ENCODE assay signal across 8 mouse cellular contexts in the genomic region with DNA sequence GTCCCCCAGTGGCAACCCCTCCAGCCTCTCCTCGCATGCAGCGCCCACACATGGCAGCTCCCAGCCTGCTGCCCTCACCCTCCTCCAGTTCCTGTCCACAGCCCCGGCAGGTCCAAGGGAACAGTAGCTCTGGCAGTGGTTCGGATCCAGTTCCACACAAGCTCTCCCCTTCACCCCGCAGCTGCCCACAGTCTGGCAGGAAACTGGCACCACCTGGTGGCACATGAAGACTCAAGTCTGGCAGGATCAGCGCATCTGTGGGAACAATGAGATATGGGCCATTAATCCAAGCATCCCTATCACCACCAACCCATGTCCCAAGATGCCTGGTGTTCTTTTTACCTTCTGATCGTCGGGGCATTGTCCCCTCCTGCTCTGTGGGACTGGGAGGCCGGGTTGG. TPM values are rescaled to one million over a fixed set of nuclear protein-coding genes. Genes with fewer than 3 reads are reported as not detected.
A peak's percentile ranks its signal among the peaks of the same experiment; 100 is the strongest.
DNase-seq lines count a peak whose midpoint lies in the region; ATAC-seq and TF ChIP-seq lines count a peak whose summit lies in the region.

No protein-coding gene starts in this region.

- H3K9me3 ChIP-seq in forebrain, embryonic 13.5 days (replicated peaks) = peaks cover 5% of the 10 kb centered on the region
- peaks cover 3% of the 10 kb centered on the region for H3K9me3 ChIP-seq in forebrain, embryonic 16.5 days (ENCODE audit: control insufficient read depth, low read length)
- no peaks in the 10 kb centered on the region for H3K9me3 ChIP-seq in lung, postnatal 0 days (ENCODE audit: low read length)
- H3K9me3 ChIP-seq in embryonic facial prominence, embryonic 10.5 days = peaks cover 5% of the 10 kb centered on the region
- peaks cover 5% of the 10 kb centered on the region for H3K9me3 ChIP-seq in midbrain, postnatal 0 days (ENCODE audit: low read length)

- WGBS in forebrain, embryonic 13.5 days = 87% methylated on average over 9 of the region's 9 CpGs
- WGBS in forebrain, embryonic 16.5 days = 91% methylated on average over 9 of the region's 9 CpGs
- 72% methylated on average over 9 of the region's 9 CpGs for WGBS in lung, postnatal 0 days
- WGBS in embryonic facial prominence, embryonic 10.5 days = 89% methylated on average over 9 of the region's 9 CpGs
- 83% methylated on average over 9 of the region's 9 CpGs for WGBS in midbrain, postnatal 0 days

- peak overlapping the region; percentile 3 for H3K4me3 ChIP-seq in forebrain, embryonic 13.5 days
- H3K4me3 ChIP-seq in forebrain, embryonic 16.5 days (replicated peaks; ENCODE audit: low read length) = no peak overlapping the region
- no peak overlapping the region for H3K4me3 ChIP-seq in lung, postnatal 0 days (ENCODE audit: low read depth, low read length)
- H3K4me3 ChIP-seq in embryonic facial prominence, embryonic 10.5 days = peak overlapping the region; percentile 89; the same call in 1 of the 2 replicates
- H3K4me3 ChIP-seq in midbrain, postnatal 0 days (ENCODE audit: low read depth, low read length) = no peak overlapping the region

- TF ChIP-seq CTCF in lung, postnatal 0 days (IDR thresholded peaks at IDR 0.05) = peak; percentile 47
- TF ChIP-seq CTCF in midbrain, postnatal 0 days (IDR thresholded peaks at IDR 0.05) = peak; percentile 48

- peaks cover 81% of the 10 kb centered on the region for H3K36me3 ChIP-seq in forebrain, embryonic 13.5 days (ENCODE audit: poor library complexity, severe bottlenecking)
- H3K36me3 ChIP-seq in forebrain, embryonic 16.5 days (ENCODE audit: control insufficient read depth, insufficient read depth) = peaks cover 58% of the 10 kb centered on the region
- peaks cover 55% of the 10 kb centered on the region for H3K36me3 ChIP-seq in lung, postnatal 0 days (ENCODE audit: insufficient read depth, low read length)
- H3K36me3 ChIP-seq in embryonic facial prominence, embryonic 10.5 days (replicated peaks) = peaks cover 86% of the 10 kb centered on the region
- H3K36me3 ChIP-seq in midbrain, postnatal 0 days (ENCODE audit: insufficient read depth, low read length) = peaks cover 65% of the 10 kb centered on the region

- H3K27ac ChIP-seq in forebrain, embryonic 13.5 days = no peak overlapping the region
- no peak overlapping the region for H3K27ac ChIP-seq in forebrain, embryonic 16.5 days (ENCODE audit: low read length)
- no peak overlapping the region for H3K27ac ChIP-seq in lung, postnatal 0 days (ENCODE audit: low read length)
- H3K27ac ChIP-seq in embryonic facial prominence, embryonic 10.5 days (replicated peaks) = no peak overlapping the region
- no peak overlapping the region for H3K27ac ChIP-seq in midbrain, postnatal 0 days (ENCODE audit: low read depth, low read length)

- DNase-seq in lung, postnatal 0 days (ENCODE audit: low spot score) = no peak
- DNase-seq in lung, postnatal 25 days (ENCODE audit: low spot score) = no peak
- no peak for DNase-seq in embryonic facial prominence, embryonic 10.5 days (ENCODE audit: low spot score)
- peak; percentile 31 for DNase-seq in midbrain, postnatal 0 days (ENCODE audit: low spot score)
- no peak for DNase-seq in T-cell, adult 2 months (ENCODE audit: low spot score)
- DNase-seq in spleen, adult 12 weeks (ENCODE audit: low spot score) = no peak

- H3K9ac ChIP-seq in forebrain, embryonic 13.5 days = no peak overlapping the region
- no peak overlapping the region for H3K9ac ChIP-seq in forebrain, embryonic 16.5 days (replicated peaks; ENCODE audit: low read depth, low read length)
- H3K9ac ChIP-seq in lung, postnatal 0 days (replicated peaks; ENCODE audit: low read depth) = no peak overlapping the region
- H3K9ac ChIP-seq in midbrain, postnatal 0 days (replicated peaks; ENCODE audit: low read length, poor library complexity, severe bottlenecking) = no peak overlapping the region

- H3K4me2 ChIP-seq in forebrain, embryonic 13.5 days = no peak overlapping the region
- no peak overlapping the region for H3K4me2 ChIP-seq in forebrain, embryonic 16.5 days (ENCODE audit: low read length)
- H3K4me2 ChIP-seq in lung, postnatal 0 days (replicated peaks; ENCODE audit: low read depth, low read length) = no peak overlapping the region
- H3K4me2 ChIP-seq in midbrain, postnatal 0 days (ENCODE audit: low read depth, low read length, poor library complexity, severe bottlenecking) = no peak overlapping the region

- no peak for ATAC-seq in forebrain, embryonic 13.5 days
- ATAC-seq in forebrain, embryonic 16.5 days = no peak
- no peak for ATAC-seq in lung, postnatal 0 days
- ATAC-seq in midbrain, postnatal 0 days (ENCODE audit: low FRiP score) = no peak

- H3K27me3 ChIP-seq in forebrain, embryonic 13.5 days = no peaks in the 10 kb centered on the region
- no peaks in the 10 kb centered on the region for H3K27me3 ChIP-seq in forebrain, embryonic 16.5 days (replicated peaks; ENCODE audit: control insufficient read depth, insufficient read depth, low read length)
- H3K27me3 ChIP-seq in lung, postnatal 0 days (replicated peaks; ENCODE audit: insufficient read depth, low read length) = no peaks in the 10 kb centered on the region
- H3K27me3 ChIP-seq in embryonic facial prominence, embryonic 10.5 days (replicated peaks; ENCODE audit: low read depth, poor library complexity, severe bottlenecking) = no peaks in the 10 kb centered on the region
- no peaks in the 10 kb centered on the region for H3K27me3 ChIP-seq in midbrain, postnatal 0 days (ENCODE audit: insufficient read depth, low read length)

- H3K4me1 ChIP-seq in forebrain, embryonic 13.5 days = peaks cover 24% of the 10 kb centered on the region
- peaks cover 17% of the 10 kb centered on the region for H3K4me1 ChIP-seq in forebrain, embryonic 16.5 days (replicated peaks; ENCODE audit: control insufficient read depth, insufficient read depth, low read length)
- peaks cover 12% of the 10 kb centered on the region; the same call in 1 of the 2 replicates for H3K4me1 ChIP-seq in lung, postnatal 0 days (ENCODE audit: insufficient read depth, low read depth, low read length)
- H3K4me1 ChIP-seq in embryonic facial prominence, embryonic 10.5 days = peaks cover 22% of the 10 kb centered on the region
- H3K4me1 ChIP-seq in midbrain, postnatal 0 days (ENCODE audit: insufficient read depth, low read length) = peaks cover 3% of the 10 kb centered on the region; the same call in 1 of the 2 replicates

- no peak for TF ChIP-seq EP300 in lung, postnatal 0 days (IDR thresholded peaks at IDR 0.05)

RNA-seq across cellular contexts. Expression of gene Zfp513, which starts 2.2 kb away (rescaled TPM):
- polyA plus RNA-seq in forebrain, embryonic 13.5 days (2015; fragmentation: Nextera tagmentation; extraction: Ambion mirVana) = 13.3 and 13.4 TPM in 2 replicates
- polyA plus RNA-seq in forebrain, embryonic 16.5 days (2015; fragmentation: Nextera tagmentation; extraction: Ambion mirVana) = 13.0 and 14.7 TPM in 2 replicates
- 6.6 and 7.4 TPM in 2 replicates for polyA plus RNA-seq in lung, postnatal 0 days (2015; fragmentation: Nextera tagmentation; extraction: Ambion mirVana)
- 11.4 and 12.3 TPM in 2 replicates for polyA plus RNA-seq in embryonic facial prominence, embryonic 10.5 days (2016; fragmentation: Nextera tagmentation; extraction: Ambion mirVana)
- total RNA-seq in midbrain, postnatal 0 days (2014; rRNA removed) = 6.4 and 10.9 TPM in 2 replicates
- 11.1 and 13.0 TPM in 2 replicates for polyA plus RNA-seq in midbrain, postnatal 0 days (2015; fragmentation: Nextera tagmentation; extraction: Ambion mirVana)

RNA-seq across cellular contexts. Expression of gene Eif2b4, which starts 6.7 kb away (rescaled TPM):
- 75.8 and 77.9 TPM in 2 replicates for polyA plus RNA-seq in forebrain, embryonic 13.5 days (2015; fragmentation: Nextera tagmentation; extraction: Ambion mirVana)
- 91.0 and 93.4 TPM in 2 replicates for polyA plus RNA-seq in forebrain, embryonic 16.5 days (2015; fragmentation: Nextera tagmentation; extraction: Ambion mirVana)
- 44.4 and 45.0 TPM in 2 replicates for polyA plus RNA-seq in lung, postnatal 0 days (2015; fragmentation: Nextera tagmentation; extraction: Ambion mirVana)
- polyA plus RNA-seq in embryonic facial prominence, embryonic 10.5 days (2016; fragmentation: Nextera tagmentation; extraction: Ambion mirVana) = 81.4 and 91.1 TPM in 2 replicates
- 29.7 and 34.0 TPM in 2 replicates for total RNA-seq in midbrain, postnatal 0 days (2014; rRNA removed)
- 84.3 and 93.4 TPM in 2 replicates for polyA plus RNA-seq in midbrain, postnatal 0 days (2015; fragmentation: Nextera tagmentation; extraction: Ambion mirVana)

RNA-seq across cellular contexts. Expression of gene Snx17, which starts 6.9 kb away (rescaled TPM):
- polyA plus RNA-seq in forebrain, embryonic 13.5 days (2015; fragmentation: Nextera tagmentation; extraction: Ambion mirVana) = 139 and 145 TPM in 2 replicates
- polyA plus RNA-seq in forebrain, embryonic 16.5 days (2015; fragmentation: Nextera tagmentation; extraction: Ambion mirVana) = 131 and 139 TPM in 2 replicates
- 103 and 106 TPM in 2 replicates for polyA plus RNA-seq in lung, postnatal 0 days (2015; fragmentation: Nextera tagmentation; extraction: Ambion mirVana)
- polyA plus RNA-seq in embryonic facial prominence, embryonic 10.5 days (2016; fragmentation: Nextera tagmentation; extraction: Ambion mirVana) = 125 and 127 TPM in 2 replicates
- 88.3 and 95.2 TPM in 2 replicates for total RNA-seq in midbrain, postnatal 0 days (2014; rRNA removed)
- polyA plus RNA-seq in midbrain, postnatal 0 days (2015; fragmentation: Nextera tagmentation; extraction: Ambion mirVana) = 103 and 104 TPM in 2 replicates

RNA-seq across cellular contexts. Expression of gene Gtf3c2, which starts 19.9 kb away (rescaled TPM):
- 76.5 and 86.9 TPM in 2 replicates for polyA plus RNA-seq in forebrain, embryonic 13.5 days (2015; fragmentation: Nextera tagmentation; extraction: Ambion mirVana)
- 72.1 and 79.4 TPM in 2 replicates for polyA plus RNA-seq in forebrain, embryonic 16.5 days (2015; fragmentation: Nextera tagmentation; extraction: Ambion mirVana)
- 24.2 and 26.2 TPM in 2 replicates for polyA plus RNA-seq in lung, postnatal 0 days (2015; fragmentation: Nextera tagmentation; extraction: Ambion mirVana)
- polyA plus RNA-seq in embryonic facial prominence, embryonic 10.5 days (2016; fragmentation: Nextera tagmentation; extraction: Ambion mirVana) = 123 and 124 TPM in 2 replicates
- 45.2 and 46.4 TPM in 2 replicates for total RNA-seq in midbrain, postnatal 0 days (2014; rRNA removed)
- 46.1 and 49.0 TPM in 2 replicates for polyA plus RNA-seq in midbrain, postnatal 0 days (2015; fragmentation: Nextera tagmentation; extraction: Ambion mirVana)

RNA-seq across cellular contexts. Expression of gene Gm29609, which starts 20.2 kb away (rescaled TPM):
- polyA plus RNA-seq in forebrain, embryonic 13.5 days (2015; fragmentation: Nextera tagmentation; extraction: Ambion mirVana) = 1.5 and 1.9 TPM in 2 replicates
- 1.8 and 2.5 TPM in 2 replicates for polyA plus RNA-seq in forebrain, embryonic 16.5 days (2015; fragmentation: Nextera tagmentation; extraction: Ambion mirVana)
- polyA plus RNA-seq in lung, postnatal 0 days (2015; fragmentation: Nextera tagmentation; extraction: Ambion mirVana) = 0.73 TPM in 1 of 2 replicates, not detected in the other
- 1.5 TPM in 2 replicates for polyA plus RNA-seq in embryonic facial prominence, embryonic 10.5 days (2016; fragmentation: Nextera tagmentation; extraction: Ambion mirVana)
- 3.1 and 4.3 TPM in 2 replicates for total RNA-seq in midbrain, postnatal 0 days (2014; rRNA removed)
- polyA plus RNA-seq in midbrain, postnatal 0 days (2015; fragmentation: Nextera tagmentation; extraction: Ambion mirVana) = 1.9 and 2.2 TPM in 2 replicates

Comparison
In these comparisons a context has a peak if more than half of its experiments do, and no peak if none do; other contexts are left out.
1. H3K4me3 ChIP-seq: peak in forebrain, embryonic 13.5 days (single experiment) and embryonic facial prominence, embryonic 10.5 days (single experiment); none in forebrain, embryonic 16.5 days (single experiment), lung, postnatal 0 days (single experiment) and midbrain, postnatal 0 days (single experiment).